Mouse (Mus musculus): ENCODE data around the gene Gbf1.

Gbf1 gene

DNA sequence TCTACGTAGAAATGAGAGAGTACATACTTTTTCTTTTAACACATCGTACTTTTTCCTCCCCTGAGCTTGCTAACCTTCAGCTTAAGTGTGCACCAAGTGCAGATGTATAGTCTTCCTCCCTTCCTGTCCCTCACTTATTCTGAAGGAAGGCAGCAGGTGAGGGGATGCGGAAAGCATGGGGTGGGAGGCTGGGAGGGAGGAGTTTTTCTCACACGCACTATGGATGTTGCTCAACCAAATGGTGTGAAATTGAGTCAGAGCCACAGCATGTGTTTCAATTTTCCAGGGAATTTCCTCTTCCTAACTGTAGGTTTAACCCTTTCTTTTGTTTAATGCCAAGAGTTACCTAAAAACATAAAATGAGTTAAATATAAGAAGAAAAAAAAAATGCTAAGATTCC is 70.8 kb downstream of the Gbf1 start:
- DNase-seq (ENCODE audit: low read depth, low spot score) = no peak

DNA sequence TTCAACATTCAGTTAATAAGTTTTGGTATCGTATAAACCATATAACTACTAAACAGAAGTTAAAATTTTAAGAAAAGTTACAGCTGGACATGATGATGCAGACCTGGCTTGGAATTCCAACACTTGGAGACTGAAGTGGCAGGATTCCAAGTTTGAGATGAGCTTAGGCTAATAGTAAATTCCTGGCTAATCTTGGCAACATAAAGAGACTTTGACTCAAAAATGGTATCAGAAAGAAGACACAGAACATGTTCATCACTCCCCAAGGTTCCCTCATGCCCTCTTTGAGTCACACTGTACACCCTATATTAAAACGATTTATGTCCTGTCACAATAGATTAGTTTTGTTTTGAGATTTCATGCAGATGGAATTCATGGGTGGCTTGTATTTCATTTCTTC is 72.6 kb downstream of the Gbf1 start:
- DNase-seq (ENCODE audit: low read depth, low spot score) = no peak

- no peak for DNase-seq (ENCODE audit: low read depth, low spot score)
These were observed 73.2 kb downstream of the Gbf1 start for GRCm38 (mm10) chr19:46225506-46225905.

DNA sequence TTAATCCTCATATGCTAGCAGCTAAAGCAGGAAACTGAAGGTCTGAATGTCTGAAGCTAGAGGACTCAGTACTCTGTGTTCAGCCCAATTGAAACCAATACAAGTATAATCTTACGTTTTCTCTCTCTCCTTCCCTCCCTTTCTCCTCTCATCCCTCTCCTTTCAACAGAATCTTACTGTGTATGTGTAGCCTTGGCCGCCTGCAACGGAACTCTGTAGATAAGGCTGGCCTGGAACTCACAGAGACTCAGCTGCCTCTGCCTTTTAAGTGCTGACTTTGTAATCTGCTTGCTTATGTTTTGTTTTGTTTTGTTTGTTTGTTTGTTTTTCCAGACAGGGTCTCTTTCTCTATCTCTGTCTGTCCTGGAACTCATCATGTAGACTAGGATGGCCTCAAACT is 74.0 kb downstream of the Gbf1 start:
- no peak for DNase-seq (ENCODE audit: low read depth, low spot score)

- no peak for DNase-seq (ENCODE audit: low read depth, low spot score)
These were observed 75.0 kb downstream of the Gbf1 start for GRCm38 (mm10) chr19:46227300-46227699.

DNA sequence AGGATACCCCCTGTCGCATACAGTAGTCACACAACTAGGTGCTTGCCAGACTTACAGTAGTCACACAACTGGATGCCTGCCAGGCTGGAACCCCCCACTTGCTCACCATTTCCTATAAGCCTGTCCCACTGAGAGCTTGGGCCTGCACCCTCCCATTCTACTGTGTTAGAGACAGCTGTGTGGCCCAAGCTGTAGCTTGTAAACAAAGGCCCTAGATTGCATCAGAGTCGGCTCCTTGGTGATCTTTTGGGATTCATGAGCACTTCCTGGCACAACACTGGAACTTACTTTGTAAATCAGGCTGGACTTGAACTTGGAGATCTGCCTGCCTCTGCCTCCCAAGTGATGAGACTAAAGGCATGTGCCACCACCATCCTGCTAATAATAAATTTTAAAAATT is 82.1 kb downstream of the Gbf1 start:
- no peak for DNase-seq (ENCODE audit: low read depth, low spot score)

DNA sequence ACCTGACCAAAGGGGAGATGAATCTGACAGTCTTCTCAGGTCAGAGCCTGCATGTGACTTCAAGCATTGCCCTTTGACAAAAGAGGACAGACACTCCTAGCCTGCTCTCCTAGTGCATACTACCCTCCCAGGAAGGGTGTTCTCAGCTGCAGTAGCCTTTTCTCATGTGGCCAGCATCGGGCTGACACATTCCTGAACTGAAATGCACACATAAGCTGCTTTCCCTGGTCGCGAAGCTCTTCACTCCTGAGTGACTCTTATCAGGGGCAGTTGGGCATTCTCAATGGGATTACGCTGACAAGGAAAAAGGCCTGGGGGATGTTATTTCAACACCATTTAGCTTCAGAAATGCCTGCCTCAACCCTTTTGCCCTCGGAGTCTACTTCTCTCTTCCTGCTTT is 84.3 kb downstream of the Gbf1 start:
- no peak for DNase-seq (ENCODE audit: low read depth, low spot score)

DNA sequence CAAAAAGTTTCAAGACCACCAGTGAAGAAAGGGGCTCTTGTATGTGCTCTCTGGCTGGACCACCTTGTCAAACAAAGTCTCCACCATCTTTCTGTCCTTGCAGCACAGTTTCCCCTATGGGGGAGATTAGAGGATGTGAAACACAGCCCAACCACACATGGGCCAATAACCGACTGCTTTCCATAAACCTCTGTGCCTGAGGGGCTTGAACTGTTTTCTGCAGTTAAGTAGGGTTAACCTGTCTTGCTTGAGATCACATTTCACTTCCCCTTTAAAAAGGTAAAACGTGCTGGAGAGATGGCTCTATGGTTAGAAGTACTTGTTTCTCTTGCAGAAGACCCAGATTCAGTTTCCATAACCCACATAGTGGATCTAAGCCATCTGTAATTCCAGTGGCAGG is 87.9 kb downstream of the Gbf1 start:
- no peak for DNase-seq (ENCODE audit: low read depth, low spot score)

DNA sequence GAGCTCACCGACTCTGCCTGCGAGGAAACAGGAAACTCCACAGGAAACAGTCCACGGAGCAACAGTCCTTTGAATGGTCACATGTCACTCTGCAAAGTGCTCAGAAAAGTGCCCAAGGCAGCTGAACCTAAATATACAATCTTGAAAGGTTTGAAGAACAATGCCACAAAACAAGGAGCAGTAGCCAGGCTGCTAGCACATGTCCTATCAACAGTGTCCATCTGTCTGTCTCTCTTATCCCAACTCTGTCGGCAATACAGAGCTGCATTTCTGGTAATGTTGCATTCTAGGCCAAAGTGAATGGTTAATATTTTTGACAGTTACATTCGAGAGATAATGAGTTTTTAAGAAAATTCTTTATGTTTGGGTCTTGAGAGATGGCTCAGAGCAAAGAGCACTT is 90.1 kb downstream of the Gbf1 start:
- no peak for DNase-seq (ENCODE audit: low read depth, low spot score)

- no peak for DNase-seq (ENCODE audit: low read depth, low spot score)
These were observed 92.3 kb downstream of the Gbf1 start for GRCm38 (mm10) chr19:46244628-46245027.

- no peak for DNase-seq (ENCODE audit: low read depth, low spot score)
These were observed 96.7 kb downstream of the Gbf1 start for GRCm38 (mm10) chr19:46248991-46249390.

- peak; percentile 36 for DNase-seq (ENCODE audit: low read depth, low spot score)
These were observed 101.9 kb downstream of the Gbf1 start for GRCm38 (mm10) chr19:46254163-46254752.

GRCm38 (mm10) chr19:46264762-46265161 is 112.5 kb downstream of the Gbf1 start:
- no peak for DNase-seq (ENCODE audit: low read depth, low spot score)

DNA sequence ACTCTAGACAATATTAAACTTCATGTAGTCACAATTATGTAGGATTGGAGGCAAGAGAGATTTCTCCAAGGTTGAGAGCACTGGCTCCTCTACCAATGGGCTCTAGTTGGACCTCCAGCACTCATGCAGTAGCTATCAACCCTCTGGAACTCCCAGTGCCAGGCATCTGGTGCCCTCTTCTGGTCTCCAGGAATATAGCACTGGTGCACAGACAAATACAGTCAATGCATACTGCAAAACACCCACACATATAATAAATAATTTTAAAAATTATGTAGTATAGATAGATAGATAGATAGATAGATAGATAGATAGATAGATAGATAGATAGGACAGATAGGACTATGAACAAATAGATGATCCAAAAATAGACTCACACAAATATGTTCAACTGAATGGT is 123.0 kb downstream of the Gbf1 start:
- DNase-seq (ENCODE audit: low read depth, low spot score) = peak; percentile 18

DNA sequence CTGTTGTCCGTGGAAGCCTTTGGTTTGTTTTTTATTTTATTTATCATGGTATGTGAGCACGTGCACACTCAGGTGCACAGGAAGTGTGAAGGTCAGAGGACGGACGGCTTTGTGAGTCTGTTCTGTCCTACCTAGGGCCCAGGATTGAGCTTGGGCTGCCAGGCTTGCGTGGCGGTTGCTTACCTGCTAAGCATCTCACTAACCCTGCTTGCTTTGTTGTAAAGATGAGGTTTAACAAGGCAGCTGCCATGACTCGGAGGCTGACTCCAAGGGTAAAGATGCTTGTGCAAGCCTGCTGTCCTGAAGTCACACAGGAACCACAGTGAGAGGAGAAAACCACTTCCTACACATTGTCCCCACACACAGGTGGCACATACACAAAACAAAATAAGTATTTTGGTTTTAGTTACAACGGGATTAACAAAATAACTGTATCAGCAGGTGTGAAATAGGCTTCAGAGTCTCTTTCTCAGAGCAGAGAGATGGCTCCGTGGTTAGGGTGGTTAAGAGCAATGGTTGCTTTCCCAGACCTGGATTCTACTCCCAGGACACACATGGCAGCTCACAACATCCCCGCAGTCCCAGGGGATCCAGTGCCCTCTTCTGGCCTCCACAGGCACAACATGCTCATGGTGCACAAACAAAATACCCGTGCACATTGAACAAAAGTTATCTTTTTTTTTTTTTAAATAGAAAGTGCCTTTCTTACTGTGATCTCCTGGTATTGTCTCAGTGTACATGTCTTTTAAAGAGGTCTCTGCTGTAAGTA is 130.0 kb downstream of the Gbf1 start:
- no peak for DNase-seq (ENCODE audit: low read depth, low spot score)

- no peak for DNase-seq (ENCODE audit: low read depth, low spot score)
These were observed 132.4 kb downstream of the Gbf1 start for GRCm38 (mm10) chr19:46284686-46285085.

GRCm38 (mm10) chr19:46285631-46286030 is 133.3 kb downstream of the Gbf1 start:
- DNase-seq (ENCODE audit: low read depth, low spot score) = no peak

GRCm38 (mm10) chr19:46286047-46286446 is 133.7 kb downstream of the Gbf1 start:
- no peak for DNase-seq (ENCODE audit: low read depth, low spot score)

GRCm38 (mm10) chr19:46286926-46287325 is 134.6 kb downstream of the Gbf1 start:
- no peak for DNase-seq (ENCODE audit: low read depth, low spot score)

DNA sequence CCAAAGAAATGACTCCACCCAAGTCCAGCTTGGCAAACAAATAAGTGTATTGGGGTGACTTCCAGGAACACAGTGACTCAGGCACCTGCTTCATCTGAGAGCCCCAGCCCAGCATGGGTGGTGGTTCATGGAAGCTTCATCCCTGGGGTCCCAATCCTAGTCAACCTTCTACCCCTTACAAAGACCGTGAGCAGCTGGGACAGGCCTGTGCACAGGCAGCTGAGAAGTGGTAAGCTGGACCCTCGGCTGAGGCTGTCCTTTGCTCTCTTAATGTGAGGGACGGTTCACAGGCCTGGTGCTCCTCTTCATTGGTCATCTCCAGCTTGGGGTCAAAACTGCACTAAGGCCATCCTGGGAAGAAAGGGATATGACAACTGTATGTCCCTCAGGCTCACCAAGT is 135.3 kb downstream of the Gbf1 start:
- DNase-seq (ENCODE audit: low read depth, low spot score) = no peak

GRCm38 (mm10) chr19:46290535-46291105 is 138.3 kb downstream of the Gbf1 start:
- no peak for DNase-seq (ENCODE audit: low read depth, low spot score)

- DNase-seq (ENCODE audit: low read depth, low spot score) = no peak
These were observed 144.6 kb downstream of the Gbf1 start for GRCm38 (mm10) chr19:46296938-46297337.

Data from CD4-positive helper T cell, adult 2 months (primary cell).